Mouse (Mus musculus) kidney, embryonic 15.5 days (tissue): ENCODE data around the gene Fry. TPM values are rescaled to one million over a fixed set of nuclear protein-coding genes. Genes with fewer than 3 reads are reported as not detected.

Experiments
- ATAC-seq: fragments of 200-750 bp; cut with Nextera tagmentation; replicated peaks from 2 replicates; pipeline ENCODE4 v1.8.0; 2017; ENCODE audit warnings: moderate TSS enrichment; ENCODE audit not compliant: low FRiP score
- H3K27ac ChIP-seq: fragments of 300-500 bp; sonication (generic); 2 replicates; pipeline ENCODE4 v1.5.1; 2015; ENCODE audit warnings: mild to moderate bottlenecking, inconsistent platforms
- H3K27me3 ChIP-seq: fragments of 300-500 bp; sonication (generic); 2 replicates; pipeline ENCODE4 v1.6.1; 2015; ENCODE audit warnings: inconsistent platforms
- H3K36me3 ChIP-seq: fragments of 300-500 bp; sonication (generic); 2 replicates; pipeline ENCODE4 v1.6.1; 2015; ENCODE audit warnings: inconsistent platforms
- H3K4me1 ChIP-seq: fragments of 300-500 bp; sonication (generic); 2 replicates; pipeline ENCODE4 v1.6.1; 2015; ENCODE audit warnings: inconsistent platforms
- H3K4me2 ChIP-seq: fragments of 300-500 bp; sonication (generic); 2 replicates; pipeline ENCODE4 v1.6.1; 2015; ENCODE audit warnings: moderate library complexity, mild to moderate bottlenecking, inconsistent platforms
- H3K4me3 ChIP-seq: fragments of 300-500 bp; sonication (generic); replicated peaks from 2 replicates; pipeline ENCODE4 v1.5.1; 2015; ENCODE audit warnings: mild to moderate bottlenecking, inconsistent platforms
- H3K9ac ChIP-seq: fragments of 300-500 bp; sonication (generic); 2 replicates; pipeline ENCODE4 v1.6.1; 2015; ENCODE audit warnings: mild to moderate bottlenecking, inconsistent platforms
- H3K9me3 ChIP-seq: fragments of 300-500 bp; sonication (generic); replicated peaks from 2 replicates; pipeline ENCODE4 v1.6.1; 2016; ENCODE audit warnings: inconsistent platforms
- WGBS: fragments of 180-500 bp; shearing (Covaris S2); methylation state at CpG from one replicate; pipeline ENCODE4 v1.1.7; 2015; ENCODE audit warnings: mixed read lengths; 5-methylcytosine and 5-hydroxymethylcytosine counted together
- polyA plus RNA-seq: library from polyadenylated mRNA; unstranded; fragments of >200 nt; fragmentation: Nextera tagmentation; extraction: Ambion mirVana; gene quantifications from 2 replicates; pipeline ENCODE4 v1.2.1, GENCODE M21; 2015

The Fry gene
- polyA plus RNA-seq, 1 experiment from 2014 or later: 8.3 TPM

DNA sequence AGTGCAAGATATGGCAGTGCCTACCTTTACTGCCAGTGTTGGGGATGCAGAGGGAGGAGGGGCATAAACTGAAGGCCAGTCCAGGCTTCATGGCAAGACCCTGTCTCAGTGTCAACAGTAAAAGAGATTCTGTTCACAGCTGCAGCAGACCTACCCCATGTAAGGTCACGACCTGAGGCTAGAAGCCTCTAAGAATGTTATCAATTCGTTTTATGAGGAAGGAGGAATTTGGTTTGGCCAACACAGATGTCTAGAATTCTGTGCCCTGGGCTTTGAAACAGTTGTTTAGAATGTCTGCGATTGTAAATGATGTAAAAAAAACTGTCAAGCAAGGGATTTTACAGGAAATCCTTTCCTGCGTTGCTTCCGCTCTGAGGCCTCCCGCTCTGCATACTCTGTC is 299.6 kb downstream of the Fry start:
- no peak overlapping the region for H3K9ac ChIP-seq
- H3K4me3 ChIP-seq: no peak overlapping the region
- no peak overlapping the region for H3K27ac ChIP-seq
- H3K9me3 ChIP-seq: no peaks in the 10 kb centered on the region
- ATAC-seq: no peak
- no peaks in the 10 kb centered on the region for H3K27me3 ChIP-seq
- peaks cover 25% of the 10 kb centered on the region for H3K36me3 ChIP-seq
- WGBS: 44% methylated on average over 6 of the region's 6 CpGs
- peaks cover 7% of the 10 kb centered on the region; the same call in 1 of the 2 replicates for H3K4me1 ChIP-seq
- no peak overlapping the region for H3K4me2 ChIP-seq

GRCm38 (mm10) chr5:150425038-150425437 is 306.6 kb downstream of the Fry start:
- Histone ChIP-seq H3K27ac (no peak overlapping the region), H3K4me2 (no peak overlapping the region), H3K4me1 (no peaks in the 10 kb centered on the region), H3K27me3 (no peaks in the 10 kb centered on the region), H3K9me3 (no peaks in the 10 kb centered on the region), H3K9ac (no peak overlapping the region), H3K4me3 (no peak overlapping the region), H3K36me3 (peaks cover 6% of the 10 kb centered on the region; the same call in 1 of the 2 replicates)
- no peak for ATAC-seq
- 81% methylated on average over 5 of the region's 5 CpGs for WGBS

- ATAC-seq: no peak
- 78% methylated on average over 3 of the region's 3 CpGs for WGBS
- Histone ChIP-seq H3K4me2 (no peak overlapping the region), H3K27ac (no peak overlapping the region), H3K9me3 (no peaks in the 10 kb centered on the region), H3K9ac (no peak overlapping the region), H3K27me3 (no peaks in the 10 kb centered on the region), H3K4me3 (no peak overlapping the region), H3K4me1 (no peaks in the 10 kb centered on the region), H3K36me3 (peaks cover 6% of the 10 kb centered on the region; the same call in 1 of the 2 replicates)
These were observed 308.1 kb downstream of the Fry start for GRCm38 (mm10) chr5:150426595-150426994.

- 96% methylated on average over 7 of the region's 7 CpGs for WGBS
- no peak for ATAC-seq
- Histone ChIP-seq H3K9ac (no peak overlapping the region), H3K4me3 (no peak overlapping the region), H3K27me3 (no peaks in the 10 kb centered on the region), H3K27ac (no peak overlapping the region), H3K4me1 (no peaks in the 10 kb centered on the region), H3K9me3 (0 out of 2 replicates have a peak, but pooled peaks cover 4% of the 10 kb centered on the region), H3K36me3 (peaks cover 19% of the 10 kb centered on the region), H3K4me2 (no peak overlapping the region)
These were observed 312.8 kb downstream of the Fry start for GRCm38 (mm10) chr5:150431286-150431685.

GRCm38 (mm10) chr5:150432960-150433359 is 314.5 kb downstream of the Fry start:
- H3K9ac ChIP-seq: no peak overlapping the region
- H3K9me3 ChIP-seq: 0 out of 2 replicates have a peak, but pooled peaks cover 4% of the 10 kb centered on the region
- ATAC-seq: no peak
- no peaks in the 10 kb centered on the region for H3K27me3 ChIP-seq
- H3K36me3 ChIP-seq: peaks cover 19% of the 10 kb centered on the region
- H3K4me2 ChIP-seq: no peak overlapping the region
- H3K27ac ChIP-seq: no peak overlapping the region
- peaks cover 6% of the 10 kb centered on the region; the same call in 1 of the 2 replicates for H3K4me1 ChIP-seq
- no peak overlapping the region for H3K4me3 ChIP-seq
- WGBS: 92% methylated on average over 2 of the region's 2 CpGs

- no peak for ATAC-seq
- 27% methylated on average over 34 of the region's 34 CpGs for WGBS
- H3K9ac ChIP-seq: peak overlapping the region; percentile 18; the same call in 1 of the 2 replicates
- peak overlapping the region; percentile 36 for H3K4me3 ChIP-seq
- peaks cover 17% of the 10 kb centered on the region for H3K36me3 ChIP-seq
- peaks cover 6% of the 10 kb centered on the region; the same call in 1 of the 2 replicates for H3K4me1 ChIP-seq
- no peak overlapping the region for H3K27ac ChIP-seq
- peak overlapping the region; percentile 63 for H3K4me2 ChIP-seq
- H3K27me3 ChIP-seq: no peaks in the 10 kb centered on the region
- 0 out of 2 replicates have a peak, but pooled peaks cover 4% of the 10 kb centered on the region for H3K9me3 ChIP-seq
These were observed 318.4 kb downstream of the Fry start for GRCm38 (mm10) chr5:150436629-150437389.

- ATAC-seq: no peak
- no peak overlapping the region for H3K27ac ChIP-seq
- 40% methylated on average over 7 of the region's 7 CpGs for WGBS
These were observed 323.2 kb downstream of the Fry start for GRCm38 (mm10) chr5:150441690-150442089.

GRCm38 (mm10) chr5:150451281-150452003 is 333.0 kb downstream of the Fry start:
- Histone ChIP-seq H3K9ac (no peak overlapping the region), H3K27me3 (no peaks in the 10 kb centered on the region), H3K9me3 (0 out of 2 replicates have a peak, but pooled peaks cover 9% of the 10 kb centered on the region), H3K36me3 (peaks cover 27% of the 10 kb centered on the region), H3K4me3 (no peak overlapping the region), H3K4me1 (no peaks in the 10 kb centered on the region), H3K27ac (no peak overlapping the region), H3K4me2 (no peak overlapping the region)
- ATAC-seq: no peak
- 82% methylated on average over 9 of the region's 9 CpGs for WGBS

More at GRCm38 (mm10) chr5:150441690-150442089, 323.2 kb downstream of the Fry start:
- H3K36me3 ChIP-seq: no peaks in the 10 kb centered on the region
- no peak overlapping the region for H3K9ac ChIP-seq
- no peak overlapping the region for H3K4me3 ChIP-seq
- H3K27me3 ChIP-seq: no peaks in the 10 kb centered on the region
- H3K4me2 ChIP-seq: no peak overlapping the region
- H3K4me1 ChIP-seq: peaks cover 3% of the 10 kb centered on the region; the same call in 1 of the 2 replicates
- H3K9me3 ChIP-seq: no peaks in the 10 kb centered on the region

DNA sequence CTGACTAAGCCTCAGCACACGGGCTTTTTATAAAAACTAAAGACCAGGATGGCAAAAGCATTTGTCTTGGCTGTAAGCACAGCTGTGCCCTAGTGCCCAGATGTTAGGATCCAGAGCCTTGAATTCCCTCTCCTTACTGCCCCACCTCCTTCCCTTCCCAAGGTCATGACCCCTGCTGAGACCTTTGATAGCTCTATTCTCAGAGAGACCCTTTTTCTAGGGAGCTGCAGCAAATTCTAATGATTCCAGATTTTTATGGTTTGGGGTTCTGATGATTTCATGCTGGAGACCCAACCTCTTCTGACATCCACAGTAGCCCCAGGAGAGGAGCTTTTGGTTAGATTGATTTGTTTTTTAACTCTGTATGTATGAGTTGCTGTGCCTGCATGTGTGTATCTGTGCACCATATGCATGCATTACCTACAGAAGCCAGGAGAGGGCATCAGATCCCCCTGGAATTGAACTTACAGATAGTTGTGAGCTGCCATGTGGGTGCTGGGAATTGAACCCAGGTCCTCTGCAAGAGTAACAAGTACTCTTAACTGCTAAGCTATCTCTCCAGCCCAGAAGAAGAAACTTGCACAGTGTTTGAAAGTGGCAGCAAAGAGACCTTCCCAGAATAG is 333.7 kb downstream of the Fry start:
- no peaks in the 10 kb centered on the region for H3K27me3 ChIP-seq
- no peak overlapping the region for H3K27ac ChIP-seq
- 0 out of 2 replicates have a peak, but pooled peaks cover 9% of the 10 kb centered on the region for H3K9me3 ChIP-seq
- no peak overlapping the region for H3K9ac ChIP-seq
- no peak for ATAC-seq
- no peak overlapping the region for H3K4me2 ChIP-seq
- WGBS: 39% methylated on average over 1 of the region's 1 CpGs
- no peak overlapping the region for H3K4me3 ChIP-seq
- H3K4me1 ChIP-seq: no peaks in the 10 kb centered on the region
- peaks cover 27% of the 10 kb centered on the region for H3K36me3 ChIP-seq

DNA sequence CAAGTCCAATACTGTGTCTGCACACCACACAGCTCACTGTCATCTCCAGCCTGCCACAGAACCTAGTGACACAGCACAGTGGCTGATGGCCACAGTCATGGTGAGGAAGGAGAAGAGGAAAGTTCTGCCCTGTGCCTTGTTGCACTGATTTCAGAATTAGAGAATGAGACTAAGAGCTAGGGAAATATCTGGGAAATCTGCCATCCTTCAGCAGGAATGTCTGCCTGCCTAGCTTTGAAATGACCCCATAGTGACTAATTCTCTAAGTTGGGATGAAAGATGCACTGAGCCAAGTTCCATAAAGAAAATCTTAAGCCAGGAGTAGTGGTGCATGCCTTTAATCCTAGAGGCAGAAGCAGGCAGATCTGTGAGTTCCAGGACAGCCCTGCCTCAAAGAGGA is 334.2 kb downstream of the Fry start:
- Histone ChIP-seq H3K27ac (no peak overlapping the region), H3K4me1 (peaks cover 2% of the 10 kb centered on the region; the same call in 1 of the 2 replicates), H3K27me3 (no peaks in the 10 kb centered on the region), H3K9ac (no peak overlapping the region), H3K36me3 (peaks cover 27% of the 10 kb centered on the region), H3K4me2 (no peak overlapping the region), H3K9me3 (0 out of 2 replicates have a peak, but pooled peaks cover 9% of the 10 kb centered on the region), H3K4me3 (no peak overlapping the region)
- no peak for ATAC-seq

- Histone ChIP-seq H3K27ac (no peak overlapping the region), H3K4me3 (no peak overlapping the region), H3K27me3 (no peaks in the 10 kb centered on the region), H3K4me1 (peaks cover 9% of the 10 kb centered on the region; the same call in 1 of the 2 replicates), H3K9me3 (0 out of 2 replicates have a peak, but pooled peaks cover 9% of the 10 kb centered on the region), H3K4me2 (no peak overlapping the region), H3K36me3 (peaks cover 27% of the 10 kb centered on the region), H3K9ac (no peak overlapping the region)
- no peak for ATAC-seq
- WGBS: 86% methylated on average over 4 of the region's 4 CpGs
These were observed 335.0 kb downstream of the Fry start for GRCm38 (mm10) chr5:150453490-150453889.
